Mouse (Mus musculus) small intestine, adult 2 months (tissue): ENCODE results near the gene E330009J07Rik.

ENCODE experiments used
- CTCF ChIP-seq: fragments of 200-500 bp; IDR thresholded peaks from 2 replicates; pipeline ENCODE4 v1.5.1; 2012; ENCODE audit warnings: low read depth, mild to moderate bottlenecking, control low read depth, inconsistent platforms, low read length, moderate library complexity, mixed read lengths; ENCODE audit not compliant: insufficient replicate concordance, insufficient read length; ENCODE audit errors: extremely low read depth
- POLR2A ChIP-seq: fragments of 200-500 bp; IDR thresholded peaks from 2 replicates; pipeline ENCODE4 v1.6.1; 2012; ENCODE audit warnings: low read depth, mild to moderate bottlenecking, control low read depth, inconsistent platforms, low read length, moderate library complexity

DNA sequence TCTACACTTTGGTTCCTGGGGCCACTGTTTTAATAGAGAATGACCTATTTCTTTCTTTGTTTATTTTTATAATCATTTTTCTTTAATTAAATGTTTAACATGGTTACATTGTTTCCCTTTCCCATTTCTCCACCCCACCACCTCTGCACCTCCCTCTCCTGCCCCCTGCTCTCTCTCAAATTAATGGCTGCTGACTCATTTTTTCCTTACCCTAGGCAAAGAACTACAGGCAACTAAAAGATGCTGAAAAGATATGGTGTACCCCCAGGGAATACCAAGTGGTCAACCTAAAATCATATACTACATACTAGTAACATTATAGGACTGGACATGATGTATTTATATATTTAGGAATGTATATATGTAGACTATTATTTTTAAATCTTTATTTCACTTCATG is 12.7 kb upstream of the E330009J07Rik start:
- TF ChIP-seq CTCF: no peak
- no peak for TF ChIP-seq POLR2A
